Mouse (Mus musculus) heart, embryonic 10.5 days (tissue): ENCODE data around the gene Zhx3. TPM values are rescaled to one million over a fixed set of nuclear protein-coding genes. Genes with fewer than 3 reads are reported as not detected.

Source experiments
- DNase-seq: peaks from one replicate; pipeline ENCODE4 v3.0.0-alpha.2; 2017; ENCODE audit warnings: low spot score
- H3K27ac ChIP-seq: fragments of 300-500 bp; sonication (generic); 2 replicates; pipeline ENCODE4 v1.5.1; 2016; ENCODE audit warnings: mild to moderate bottlenecking
- H3K27me3 ChIP-seq: fragments of 300-500 bp; sonication (generic); 2 replicates; pipeline ENCODE4 v1.6.1; 2016; ENCODE audit warnings: mild to moderate bottlenecking; ENCODE audit not compliant: poor library complexity, insufficient read depth, severe bottlenecking
- H3K36me3 ChIP-seq: fragments of 300-500 bp; sonication (generic); 2 replicates; pipeline ENCODE4 v1.6.1; 2016; ENCODE audit warnings: mild to moderate bottlenecking, moderate library complexity
- H3K4me1 ChIP-seq: fragments of 300-500 bp; sonication (generic); 2 replicates; pipeline ENCODE4 v1.6.1; 2016; ENCODE audit warnings: mild to moderate bottlenecking
- H3K4me3 ChIP-seq: fragments of 300-500 bp; sonication (generic); 2 replicates; pipeline ENCODE4 v1.5.1; 2016; ENCODE audit warnings: mild to moderate bottlenecking, moderate library complexity
- H3K9me3 ChIP-seq: fragments of 300-500 bp; sonication (generic); 2 replicates; pipeline ENCODE4 v1.6.1; 2016; ENCODE audit warnings: mild to moderate bottlenecking, moderate library complexity
- WGBS: fragments of 180-500 bp; shearing (Covaris S2); methylation state at CpG from one replicate; pipeline ENCODE4 v1.1.7; 2016; 5-methylcytosine and 5-hydroxymethylcytosine counted together
- polyA plus RNA-seq: library from polyadenylated mRNA; unstranded; fragments of >200 nt; fragmentation: Nextera tagmentation; extraction: Ambion mirVana; gene quantifications from 2 replicates; pipeline ENCODE4 v1.2.1, GENCODE M21; 2016

Gene Zhx3
- polyA plus RNA-seq, 1 experiment from 2014 or later = 6.1 TPM

- H3K36me3 ChIP-seq = no peaks in the 10 kb centered on the region
- no peak overlapping the region for H3K27ac ChIP-seq
- DNase-seq = no peak
- H3K4me1 ChIP-seq = peaks cover 15% of the 10 kb centered on the region
- no peaks in the 10 kb centered on the region for H3K9me3 ChIP-seq
- no peak overlapping the region for H3K4me3 ChIP-seq
- peaks cover 61% of the 10 kb centered on the region for H3K27me3 ChIP-seq
- WGBS = 92% methylated on average over 12 of the region's 12 CpGs
Observed at GRCm38 (mm10) chr2:160905301-160905700, 32.5 kb upstream of the Zhx3 start.

- DNase-seq = no peak
- Histone ChIP-seq H3K4me1 (peaks cover 9% of the 10 kb centered on the region; the same call in 1 of the 2 replicates), H3K36me3 (no peaks in the 10 kb centered on the region), H3K27me3 (peaks cover 26% of the 10 kb centered on the region), H3K27ac (no peak overlapping the region), H3K9me3 (no peaks in the 10 kb centered on the region), H3K4me3 (no peak overlapping the region)
- WGBS = 62% methylated on average over 7 of the region's 7 CpGs
Observed at GRCm38 (mm10) chr2:160901656-160902412, 29.0 kb upstream of the Zhx3 start.

- Histone ChIP-seq H3K36me3 (peaks cover 2% of the 10 kb centered on the region; the same call in 1 of the 2 replicates), H3K4me1 (peaks cover 10% of the 10 kb centered on the region), H3K9me3 (no peaks in the 10 kb centered on the region), H3K27me3 (peaks cover 15% of the 10 kb centered on the region; the same call in 1 of the 2 replicates), H3K27ac (no peak overlapping the region), H3K4me3 (no peak overlapping the region)
- WGBS = 74% methylated on average over 9 of the region's 9 CpGs
- no peak for DNase-seq
Observed at GRCm38 (mm10) chr2:160891697-160892096, 18.9 kb upstream of the Zhx3 start.

- Histone ChIP-seq H3K36me3 (peaks cover 2% of the 10 kb centered on the region; the same call in 1 of the 2 replicates), H3K4me1 (peaks cover 10% of the 10 kb centered on the region)
- WGBS = 79% methylated on average over 5 of the region's 5 CpGs
Observed at GRCm38 (mm10) chr2:160891045-160891444, 18.2 kb upstream of the Zhx3 start.

GRCm38 (mm10) chr2:160887859-160888258 lies 15.1 kb upstream of the Zhx3 start:
- H3K4me1 ChIP-seq = peaks cover 10% of the 10 kb centered on the region
- no peaks in the 10 kb centered on the region for H3K9me3 ChIP-seq
- peak; percentile 89 for DNase-seq
- H3K36me3 ChIP-seq = no peaks in the 10 kb centered on the region
- H3K27ac ChIP-seq = peak overlapping the region; percentile 25; the same call in 1 of the 2 replicates
- H3K27me3 ChIP-seq = peaks cover 15% of the 10 kb centered on the region; the same call in 1 of the 2 replicates
- WGBS = under 1% methylated on average over 26 of the region's 26 CpGs
- peak overlapping the region; percentile 65 for H3K4me3 ChIP-seq

More at GRCm38 (mm10) chr2:160891045-160891444, 18.2 kb upstream of the Zhx3 start:
- Histone ChIP-seq H3K27ac (no peak overlapping the region), H3K9me3 (no peaks in the 10 kb centered on the region), H3K27me3 (peaks cover 15% of the 10 kb centered on the region; the same call in 1 of the 2 replicates), H3K4me3 (no peak overlapping the region)
- no peak for DNase-seq

- Histone ChIP-seq H3K27me3 (peaks cover 15% of the 10 kb centered on the region), H3K36me3 (no peaks in the 10 kb centered on the region), H3K9me3 (no peaks in the 10 kb centered on the region), H3K27ac (peak overlapping the region; percentile 25; the same call in 1 of the 2 replicates), H3K4me1 (peaks cover 10% of the 10 kb centered on the region), H3K4me3 (peak overlapping the region; percentile 65)
- WGBS = 1% methylated on average over 11 of the region's 11 CpGs
- DNase-seq = peak; percentile 94
Observed at GRCm38 (mm10) chr2:160887284-160887683, 14.5 kb upstream of the Zhx3 start.

GRCm38 (mm10) chr2:160886221-160886620 lies 13.4 kb upstream of the Zhx3 start:
- Histone ChIP-seq H3K36me3 (no peaks in the 10 kb centered on the region), H3K27ac (no peak overlapping the region), H3K9me3 (no peaks in the 10 kb centered on the region), H3K27me3 (peaks cover 9% of the 10 kb centered on the region), H3K4me3 (no peak overlapping the region), H3K4me1 (peaks cover 15% of the 10 kb centered on the region)
- DNase-seq = no peak
- WGBS = 53% methylated on average over 3 of the region's 3 CpGs

- no peak overlapping the region for H3K4me3 ChIP-seq
- H3K27ac ChIP-seq = no peak overlapping the region
- H3K36me3 ChIP-seq = no peaks in the 10 kb centered on the region
- 11% methylated on average over 2 of the region's 2 CpGs for WGBS
- H3K9me3 ChIP-seq = no peaks in the 10 kb centered on the region
- DNase-seq = no peak
- H3K4me1 ChIP-seq = peaks cover 24% of the 10 kb centered on the region
- H3K27me3 ChIP-seq = peaks cover 7% of the 10 kb centered on the region
Observed at GRCm38 (mm10) chr2:160884830-160885229, 12.0 kb upstream of the Zhx3 start.

GRCm38 (mm10) chr2:160883912-160884311 lies 11.1 kb upstream of the Zhx3 start:
- Histone ChIP-seq H3K27ac (no peak overlapping the region), H3K9me3 (no peaks in the 10 kb centered on the region), H3K4me3 (no peak overlapping the region), H3K27me3 (peaks cover 6% of the 10 kb centered on the region), H3K36me3 (no peaks in the 10 kb centered on the region), H3K4me1 (peaks cover 24% of the 10 kb centered on the region)
- 82% methylated on average over 4 of the region's 4 CpGs for WGBS
- DNase-seq = no peak

- no peak for DNase-seq
- Histone ChIP-seq H3K9me3 (no peaks in the 10 kb centered on the region), H3K4me3 (no peak overlapping the region), H3K27me3 (no peaks in the 10 kb centered on the region; the same call in 1 of the 2 replicates), H3K36me3 (no peaks in the 10 kb centered on the region), H3K4me1 (peaks cover 14% of the 10 kb centered on the region; the same call in 1 of the 2 replicates), H3K27ac (no peak overlapping the region)
- 70% methylated on average over 5 of the region's 5 CpGs for WGBS
Observed at GRCm38 (mm10) chr2:160882436-160882835, 9.6 kb upstream of the Zhx3 start.

- Histone ChIP-seq H3K4me1 (peaks cover 14% of the 10 kb centered on the region; the same call in 1 of the 2 replicates), H3K4me3 (no peak overlapping the region), H3K9me3 (no peaks in the 10 kb centered on the region), H3K36me3 (no peaks in the 10 kb centered on the region), H3K27ac (no peak overlapping the region), H3K27me3 (no peaks in the 10 kb centered on the region; the same call in 1 of the 2 replicates)
- 56% methylated on average over 6 of the region's 6 CpGs for WGBS
- DNase-seq = no peak
Observed at GRCm38 (mm10) chr2:160881462-160882101, 8.8 kb upstream of the Zhx3 start.

GRCm38 (mm10) chr2:160880453-160881195 lies 7.8 kb upstream of the Zhx3 start, which contains the start of gene Lpin3:
Gene Lpin3 (plus strand): TSS chr2:160880670.
- no peak within 1 kb of the TSS for H3K27ac ChIP-seq
- DNase-seq = no peak
- WGBS = 46% methylated on average over 13 of the region's 13 CpGs

More at GRCm38 (mm10) chr2:160880453-160881195, 7.8 kb upstream of the Zhx3 start, which contains the start of gene Lpin3:
- no peaks in the 10 kb centered on the region for H3K9me3 ChIP-seq
- H3K4me3 ChIP-seq = no peak within 1 kb of the TSS
- no peaks in the 10 kb centered on the region for H3K36me3 ChIP-seq
- H3K4me1 ChIP-seq = peaks cover 14% of the 10 kb centered on the region; the same call in 1 of the 2 replicates
- H3K27me3 ChIP-seq = no peaks in the 10 kb centered on the region; the same call in 1 of the 2 replicates
